Mouse (Mus musculus) forebrain, postnatal 0 days (tissue): ENCODE measurements around the gene Ift140. TPM values are rescaled to one million over a fixed set of nuclear protein-coding genes. Genes with fewer than 3 reads are reported as not detected.

Experiments
- ATAC-seq: fragments of 200-750 bp; cut with Nextera tagmentation; 2 replicates; pipeline ENCODE4 v1.8.0; 2017; ENCODE audit warnings: mild to moderate bottlenecking, moderate library complexity
- DNase-seq: peaks from one replicate; pipeline ENCODE4 v3.0.0-alpha.2; 2015
- H3K27ac ChIP-seq: fragments of 300-500 bp; sonication (generic); 2 replicates; pipeline ENCODE4 v1.5.1; 2014; ENCODE audit warnings: low read depth, mild to moderate bottlenecking, antibody characterized with exemption, low read length, moderate library complexity, mixed read lengths
- H3K27me3 ChIP-seq: fragments of 300-500 bp; sonication (generic); 2 replicates; pipeline ENCODE4 v1.6.1; 2014; ENCODE audit warnings: mild to moderate bottlenecking, low read length, mixed read lengths; ENCODE audit not compliant: insufficient read depth
- H3K36me3 ChIP-seq: fragments of 300-500 bp; sonication (generic); 2 replicates; pipeline ENCODE4 v1.6.1; 2014; ENCODE audit warnings: mild to moderate bottlenecking, moderate library complexity; ENCODE audit not compliant: insufficient read depth
- H3K4me1 ChIP-seq: fragments of 300-500 bp; sonication (generic); 2 replicates; pipeline ENCODE4 v1.6.1; 2014; ENCODE audit warnings: antibody characterized with exemption; ENCODE audit not compliant: insufficient read depth
- H3K4me2 ChIP-seq: fragments of 300-500 bp; sonication (generic); 2 replicates; pipeline ENCODE4 v1.6.1; 2014; ENCODE audit warnings: low read depth, mild to moderate bottlenecking, moderate library complexity
- H3K4me3 ChIP-seq: fragments of 300-500 bp; sonication (generic); 2 replicates; pipeline ENCODE4 v1.5.1; 2014; ENCODE audit warnings: low read depth, low read length, mixed read lengths
- H3K9ac ChIP-seq: fragments of 300-500 bp; sonication (generic); 2 replicates; pipeline ENCODE4 v1.6.1; 2014; ENCODE audit warnings: mild to moderate bottlenecking
- H3K9me3 ChIP-seq: fragments of 300-500 bp; sonication (generic); 2 replicates; pipeline ENCODE4 v1.6.1; 2016; ENCODE audit warnings: low read length
- CTCF ChIP-seq: sonication (generic); IDR thresholded peaks from 2 replicates; pipeline ENCODE4 v1.5.1; 2016; ENCODE audit warnings: antibody characterized with exemption, control low read depth, low read depth
- WGBS: fragments of 180-500 bp; shearing (Covaris S2); extraction: QIAGEN DNeasy Blood & Tissue Kit; methylation state at CpG from one replicate; pipeline ENCODE4 v1.1.7; 2014; 5-methylcytosine and 5-hydroxymethylcytosine counted together
- polyA plus RNA-seq: library from polyadenylated mRNA; unstranded; fragments of >200 nt; fragmentation: Nextera tagmentation; extraction: Ambion mirVana; gene quantifications from 2 replicates; pipeline ENCODE4 v1.2.1, GENCODE M21; 2015
- total RNA-seq: library from RNA; depleted of rRNA; stranded (reverse); fragments of >200 nt; gene quantifications from 2 replicates; pipeline ENCODE4 v1.2.3, GENCODE M21; 2014

Gene Ift140
- total and polyA plus RNA-seq, 2 experiments from 2014 or later, result 15.2 to 31.8 TPM

- DNase-seq (no peak), ATAC-seq (peak; percentile 34; the same call in 1 of the 2 replicates)
- H3K9ac ChIP-seq, result no peak within 1 kb of the TSS
- no peak within 1 kb of the TSS for H3K4me3 ChIP-seq
- H3K4me2 ChIP-seq, result no peak within 1 kb of the TSS
- H3K27me3 ChIP-seq, result no peaks in the 10 kb centered on the region
- H3K9me3 ChIP-seq, result no peaks in the 10 kb centered on the region
- H3K4me1 ChIP-seq, result no peaks in the 10 kb centered on the region
- TF ChIP-seq CTCF, result 0 out of 2 replicates have a peak, but pooled peaks have one; percentile 24
- H3K27ac ChIP-seq, result no peak within 1 kb of the TSS
- WGBS, result 79% methylated on average over 7 of the region's 7 CpGs
- H3K36me3 ChIP-seq, result peaks cover 22% of the 10 kb centered on the region
These were observed 67.6 kb downstream of the Ift140 start, which contains the start of gene Tmem204 for GRCm38 (mm10) chr17:25083444-25083931. TSS of gene Tmem204 (minus strand) at chr17:25083591.

DNA sequence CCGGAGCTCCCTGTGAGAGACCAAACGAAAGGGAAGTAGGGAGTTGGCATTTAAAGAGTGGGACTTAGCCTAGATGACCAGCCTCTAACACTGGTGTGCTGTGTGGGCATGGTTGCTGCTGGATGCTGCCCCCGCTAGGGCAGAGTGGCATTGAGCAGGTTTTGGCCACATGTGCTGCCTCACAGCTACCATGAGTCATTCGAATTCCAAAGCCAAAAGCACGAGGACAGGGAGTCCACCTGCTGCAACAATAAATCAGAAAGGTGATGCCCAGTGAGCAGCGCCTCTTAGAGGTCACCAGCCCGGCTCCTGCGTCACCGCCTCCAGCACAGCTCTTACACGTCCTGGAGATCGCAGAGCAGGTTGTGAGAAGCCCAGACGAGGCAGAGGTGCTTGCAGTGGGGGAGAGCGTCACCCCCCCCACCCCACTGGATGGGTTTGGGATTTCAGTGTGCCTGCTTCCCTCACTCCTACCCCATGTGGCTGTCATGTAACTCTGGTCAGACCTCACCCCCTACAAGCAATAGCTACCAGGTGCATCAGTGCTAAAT, 69.0 kb downstream of the Ift140 start:
- DNase-seq (no peak), ATAC-seq (no peak)
- Histone ChIP-seq H3K4me1 (no peaks in the 10 kb centered on the region), H3K4me3 (no peak overlapping the region), H3K27ac (no peak overlapping the region), H3K4me2 (no peak overlapping the region), H3K9ac (no peak overlapping the region), H3K36me3 (peaks cover 31% of the 10 kb centered on the region), H3K27me3 (no peaks in the 10 kb centered on the region), H3K9me3 (no peaks in the 10 kb centered on the region)
- no peak for TF ChIP-seq CTCF
- 80% methylated on average over 13 of the region's 13 CpGs for WGBS

DNA sequence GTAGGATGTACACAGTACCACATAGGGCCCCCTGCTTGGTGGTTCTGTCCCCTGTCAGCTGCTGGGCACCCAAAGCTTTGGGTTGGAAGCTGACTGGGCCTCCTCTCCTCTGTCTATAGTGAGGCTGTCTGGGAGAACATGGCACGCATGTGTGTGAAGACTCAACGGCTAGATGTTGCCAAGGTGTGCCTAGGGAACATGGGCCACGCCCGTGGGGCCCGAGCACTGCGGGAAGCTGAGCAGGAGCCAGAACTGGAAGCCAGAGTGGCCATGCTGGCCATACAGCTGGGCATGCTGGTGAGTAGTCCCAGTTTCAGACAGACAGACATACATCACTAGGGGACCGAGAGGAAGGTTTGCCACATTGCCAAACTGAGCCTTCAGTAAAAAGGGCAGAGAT, 70.8 kb downstream of the Ift140 start:
- TF ChIP-seq CTCF, result no peak
- H3K4me2 ChIP-seq, result no peak overlapping the region
- no peak overlapping the region for H3K9ac ChIP-seq
- H3K9me3 ChIP-seq, result no peaks in the 10 kb centered on the region
- no peaks in the 10 kb centered on the region for H3K27me3 ChIP-seq
- H3K36me3 ChIP-seq, result peaks cover 28% of the 10 kb centered on the region
- DNase-seq (no peak), ATAC-seq (no peak)
- 87% methylated on average over 7 of the region's 7 CpGs for WGBS
- no peak overlapping the region for H3K4me3 ChIP-seq
- H3K4me1 ChIP-seq, result no peaks in the 10 kb centered on the region
- H3K27ac ChIP-seq, result no peak overlapping the region

DNA sequence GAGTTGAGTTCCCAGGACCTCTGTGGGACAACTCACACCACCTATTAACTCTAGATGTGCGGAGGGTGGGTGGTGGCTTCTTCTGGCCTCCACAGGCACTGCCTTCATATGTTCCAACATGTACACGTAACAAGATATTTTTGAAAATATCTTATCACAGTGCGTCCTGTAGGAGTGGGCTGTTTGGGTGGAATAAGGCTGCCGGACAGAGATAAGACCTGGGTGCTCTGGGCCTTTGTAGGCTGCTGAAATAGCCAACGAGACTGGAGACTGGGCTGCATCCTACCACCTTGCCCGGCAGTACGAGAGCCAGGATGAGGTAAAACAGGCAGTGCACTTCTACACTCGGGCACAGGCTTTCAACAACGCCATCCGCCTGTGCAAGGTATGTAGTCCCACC, 73.3 kb downstream of the Ift140 start:
- Histone ChIP-seq H3K27ac (no peak overlapping the region), H3K4me3 (no peak overlapping the region), H3K4me1 (no peaks in the 10 kb centered on the region), H3K9me3 (no peaks in the 10 kb centered on the region), H3K36me3 (peaks cover 48% of the 10 kb centered on the region), H3K27me3 (no peaks in the 10 kb centered on the region), H3K4me2 (no peak overlapping the region), H3K9ac (no peak overlapping the region)
- TF ChIP-seq CTCF, result no peak
- WGBS, result 94% methylated on average over 10 of the region's 10 CpGs
- DNase-seq (no peak), ATAC-seq (no peak)

GRCm38 (mm10) chr17:25090450-25090849, 74.6 kb downstream of the Ift140 start:
- ATAC-seq, result no peak
- no peak overlapping the region for H3K27ac ChIP-seq
- no peak for DNase-seq
- H3K36me3 ChIP-seq, result peaks cover 57% of the 10 kb centered on the region
- no peaks in the 10 kb centered on the region for H3K4me1 ChIP-seq
- H3K27me3 ChIP-seq, result no peaks in the 10 kb centered on the region
- no peak for TF ChIP-seq CTCF
- no peak overlapping the region for H3K9ac ChIP-seq
- H3K4me2 ChIP-seq, result no peak overlapping the region
- no peak overlapping the region for H3K4me3 ChIP-seq
- H3K9me3 ChIP-seq, result no peaks in the 10 kb centered on the region
- WGBS, result 94% methylated on average over 10 of the region's 10 CpGs

- Histone ChIP-seq H3K4me1 (no peaks in the 10 kb centered on the region), H3K4me2 (no peak overlapping the region), H3K4me3 (no peak overlapping the region), H3K9ac (no peak overlapping the region), H3K27me3 (no peaks in the 10 kb centered on the region), H3K27ac (no peak overlapping the region), H3K9me3 (no peaks in the 10 kb centered on the region), H3K36me3 (peaks cover 66% of the 10 kb centered on the region)
- no peak for TF ChIP-seq CTCF
- DNase-seq, result no peak
- no peak for ATAC-seq
- WGBS, result 88% methylated on average over 2 of the region's 2 CpGs
These were observed 80.3 kb downstream of the Ift140 start for GRCm38 (mm10) chr17:25096221-25096620.

GRCm38 (mm10) chr17:25100052-25100451, 84.2 kb downstream of the Ift140 start:
- TF ChIP-seq CTCF, result no peak

More at GRCm38 (mm10) chr17:25100052-25100451, 84.2 kb downstream of the Ift140 start:
- ATAC-seq, result no peak
- Histone ChIP-seq H3K4me3 (no peak overlapping the region), H3K4me1 (no peaks in the 10 kb centered on the region), H3K9me3 (no peaks in the 10 kb centered on the region), H3K27ac (no peak overlapping the region), H3K9ac (no peak overlapping the region), H3K36me3 (peaks cover 73% of the 10 kb centered on the region), H3K27me3 (no peaks in the 10 kb centered on the region), H3K4me2 (no peak overlapping the region)
- DNase-seq, result no peak
- 94% methylated on average over 6 of the region's 6 CpGs for WGBS
